Mouse (Mus musculus): ENCODE measurements around the gene Ctdspl. TPM values are rescaled to one million over a fixed set of nuclear protein-coding genes. Genes with fewer than 3 reads are reported as not detected.

Gene Ctdspl
- polyA plus RNA-seq, 1 experiment from 2014 or later, result 10.4 TPM

GRCm38 (mm10) chr9:118949654-118950053 is 23.4 kb downstream of the Ctdspl start:
- H3K27ac ChIP-seq (replicated peaks in 1 of 2; ENCODE audit: control insufficient read depth in 1 of 2, insufficient read depth in 1 of 2, low read depth in 2 of 2, low read length in 2 of 2), result no peak overlapping the region
- 56% methylated on average over 4 of the region's 4 CpGs for WGBS

GRCm38 (mm10) chr9:118950061-118950460 is 23.8 kb downstream of the Ctdspl start:
- no peaks in the 10 kb centered on the region for H3K36me3 ChIP-seq (ENCODE audit: control insufficient read depth, insufficient read depth, low read length)
- H3K9me3 ChIP-seq (ENCODE audit: control insufficient read depth, low read length), result no peaks in the 10 kb centered on the region
- WGBS, result 71% methylated on average over 10 of the region's 10 CpGs

More at GRCm38 (mm10) chr9:118949654-118950053, 23.4 kb downstream of the Ctdspl start:
- Histone ChIP-seq H3K36me3 (ENCODE audit: control insufficient read depth, insufficient read depth, low read length) (no peaks in the 10 kb centered on the region), H3K27me3 (ENCODE audit: control insufficient read depth, insufficient read depth, low read length) (no peaks in the 10 kb centered on the region), H3K9ac (ENCODE audit: low read length) (no peak overlapping the region), H3K9me3 (ENCODE audit: control insufficient read depth, low read length) (no peaks in the 10 kb centered on the region), H3K4me2 (ENCODE audit: low read length) (no peak overlapping the region), H3K4me3 (ENCODE audit: control insufficient read depth in 1 of 2, insufficient read depth in 1 of 2, low read depth in 1 of 2, low read length in 2 of 2) (no peak overlapping the region), H3K4me1 (ENCODE audit: control insufficient read depth in 2 of 2, insufficient read depth in 2 of 2, low read length in 2 of 2) (peaks cover 27 to 46% of the 10 kb centered on the region in 2 experiments)
- no peak for ATAC-seq (ENCODE audit: insufficient number of reproducible peaks, insufficient read depth, low FRiP score, low read depth)

GRCm38 (mm10) chr9:118950751-118951150 is 24.5 kb downstream of the Ctdspl start:
- peak overlapping the region in 1 of 2 experiments; percentile 55; a peak in 1 of 4 replicates for H3K27ac ChIP-seq (replicated peaks in 1 of 2; ENCODE audit: control insufficient read depth in 1 of 2, insufficient read depth in 1 of 2, low read depth in 2 of 2, low read length in 2 of 2)
- no peak overlapping the region for H3K9ac ChIP-seq (ENCODE audit: low read length)
- no peaks in the 10 kb centered on the region for H3K9me3 ChIP-seq (ENCODE audit: control insufficient read depth, low read length)
- H3K4me2 ChIP-seq (ENCODE audit: low read length), result no peak overlapping the region
- no peaks in the 10 kb centered on the region for H3K27me3 ChIP-seq (ENCODE audit: control insufficient read depth, insufficient read depth, low read length)
- 84% methylated on average over 2 of the region's 2 CpGs for WGBS
- 0 out of 2 replicates have a peak, but pooled peaks cover 1% of the 10 kb centered on the region for H3K36me3 ChIP-seq (ENCODE audit: control insufficient read depth, insufficient read depth, low read length)
- no peak overlapping the region for H3K4me3 ChIP-seq (ENCODE audit: control insufficient read depth in 1 of 2, insufficient read depth in 1 of 2, low read depth in 1 of 2, low read length in 2 of 2)
- ATAC-seq (ENCODE audit: insufficient number of reproducible peaks, insufficient read depth, low FRiP score, low read depth), result no peak
- peaks cover 27 to 46% of the 10 kb centered on the region in 2 experiments for H3K4me1 ChIP-seq (ENCODE audit: control insufficient read depth in 2 of 2, insufficient read depth in 2 of 2, low read length in 2 of 2)

More at GRCm38 (mm10) chr9:118950061-118950460, 23.8 kb downstream of the Ctdspl start:
- no peak overlapping the region for H3K9ac ChIP-seq (ENCODE audit: low read length)
- H3K4me1 ChIP-seq (ENCODE audit: control insufficient read depth in 2 of 2, insufficient read depth in 2 of 2, low read length in 2 of 2), result peaks cover 27 to 46% of the 10 kb centered on the region in 2 experiments
- no peaks in the 10 kb centered on the region for H3K27me3 ChIP-seq (ENCODE audit: control insufficient read depth, insufficient read depth, low read length)
- no peak overlapping the region for H3K4me2 ChIP-seq (ENCODE audit: low read length)
- no peak for ATAC-seq (ENCODE audit: insufficient number of reproducible peaks, insufficient read depth, low FRiP score, low read depth)
- no peak overlapping the region for H3K4me3 ChIP-seq (ENCODE audit: control insufficient read depth in 1 of 2, insufficient read depth in 1 of 2, low read depth in 1 of 2, low read length in 2 of 2)
- no peak overlapping the region for H3K27ac ChIP-seq (replicated peaks in 1 of 2; ENCODE audit: control insufficient read depth in 1 of 2, insufficient read depth in 1 of 2, low read depth in 2 of 2, low read length in 2 of 2)

- Histone ChIP-seq H3K27me3 (ENCODE audit: control insufficient read depth, insufficient read depth, low read length) (no peaks in the 10 kb centered on the region), H3K4me1 (ENCODE audit: control insufficient read depth in 2 of 2, insufficient read depth in 2 of 2, low read length in 2 of 2) (peaks cover 27 to 46% of the 10 kb centered on the region in 2 experiments), H3K9ac (ENCODE audit: low read length) (no peak overlapping the region; the same call in 1 of the 2 replicates), H3K36me3 (ENCODE audit: control insufficient read depth, insufficient read depth, low read length) (0 out of 2 replicates have a peak, but pooled peaks cover 3% of the 10 kb centered on the region), H3K4me3 (ENCODE audit: control insufficient read depth in 1 of 2, insufficient read depth in 1 of 2, low read depth in 1 of 2, low read length in 2 of 2) (no peak overlapping the region), H3K4me2 (ENCODE audit: low read length) (no peak overlapping the region), H3K27ac (replicated peaks in 1 of 2; ENCODE audit: control insufficient read depth in 1 of 2, insufficient read depth in 1 of 2, low read depth in 2 of 2, low read length in 2 of 2) (peak overlapping the region; percentile 55 to 60), H3K9me3 (ENCODE audit: control insufficient read depth, low read length) (no peaks in the 10 kb centered on the region)
- 58% methylated on average over 7 of the region's 7 CpGs for WGBS
- ATAC-seq (ENCODE audit: insufficient number of reproducible peaks, insufficient read depth, low FRiP score, low read depth), result peak; percentile 22; the same call in 1 of the 2 replicates
Measured at GRCm38 (mm10) chr9:118951381-118951780, 25.1 kb downstream of the Ctdspl start.

GRCm38 (mm10) chr9:118952180-118952579 is 25.9 kb downstream of the Ctdspl start:
- Histone ChIP-seq H3K9ac (ENCODE audit: low read length) (no peak overlapping the region), H3K4me1 (ENCODE audit: control insufficient read depth in 2 of 2, insufficient read depth in 2 of 2, low read length in 2 of 2) (peaks cover 27 to 46% of the 10 kb centered on the region in 2 experiments), H3K4me3 (ENCODE audit: control insufficient read depth in 1 of 2, insufficient read depth in 1 of 2, low read depth in 1 of 2, low read length in 2 of 2) (no peak overlapping the region), H3K27me3 (ENCODE audit: control insufficient read depth, insufficient read depth, low read length) (no peaks in the 10 kb centered on the region), H3K36me3 (ENCODE audit: control insufficient read depth, insufficient read depth, low read length) (0 out of 2 replicates have a peak, but pooled peaks cover 3% of the 10 kb centered on the region), H3K4me2 (ENCODE audit: low read length) (peak overlapping the region; percentile 17; the same call in 1 of the 2 replicates), H3K27ac (replicated peaks in 1 of 2; ENCODE audit: control insufficient read depth in 1 of 2, insufficient read depth in 1 of 2, low read depth in 2 of 2, low read length in 2 of 2) (peak overlapping the region; percentile 50 to 55), H3K9me3 (ENCODE audit: control insufficient read depth, low read length) (no peaks in the 10 kb centered on the region)
- WGBS, result 32% methylated on average over 16 of the region's 16 CpGs
- peak; percentile 66; the same call in 1 of the 2 replicates for ATAC-seq (ENCODE audit: insufficient number of reproducible peaks, insufficient read depth, low FRiP score, low read depth)

- no peak for ATAC-seq (ENCODE audit: insufficient number of reproducible peaks, insufficient read depth, low FRiP score, low read depth)
- WGBS, result 89% methylated on average over 16 of the region's 16 CpGs
- no peak overlapping the region for H3K9ac ChIP-seq (ENCODE audit: low read length)
- H3K27ac ChIP-seq (replicated peaks in 1 of 2; ENCODE audit: control insufficient read depth in 1 of 2, insufficient read depth in 1 of 2, low read depth in 2 of 2, low read length in 2 of 2), result no peak overlapping the region
- no peak overlapping the region for H3K4me2 ChIP-seq (ENCODE audit: low read length)
- H3K9me3 ChIP-seq (ENCODE audit: control insufficient read depth, low read length), result no peaks in the 10 kb centered on the region
- no peaks in the 10 kb centered on the region for H3K27me3 ChIP-seq (ENCODE audit: control insufficient read depth, insufficient read depth, low read length)
- H3K4me3 ChIP-seq (ENCODE audit: control insufficient read depth in 1 of 2, insufficient read depth in 1 of 2, low read depth in 1 of 2, low read length in 2 of 2), result no peak overlapping the region
- 0 out of 2 replicates have a peak, but pooled peaks cover 3% of the 10 kb centered on the region for H3K36me3 ChIP-seq (ENCODE audit: control insufficient read depth, insufficient read depth, low read length)
- H3K4me1 ChIP-seq (ENCODE audit: control insufficient read depth in 2 of 2, insufficient read depth in 2 of 2, low read length in 2 of 2), result peaks cover 25 to 43% of the 10 kb centered on the region in 2 experiments
Measured at GRCm38 (mm10) chr9:118953465-118954194, 27.4 kb downstream of the Ctdspl start.

- Histone ChIP-seq H3K36me3 (ENCODE audit: control insufficient read depth, insufficient read depth, low read length) (0 out of 2 replicates have a peak, but pooled peaks cover 3% of the 10 kb centered on the region), H3K4me3 (ENCODE audit: control insufficient read depth in 1 of 2, insufficient read depth in 1 of 2, low read depth in 1 of 2, low read length in 2 of 2) (no peak overlapping the region), H3K4me2 (ENCODE audit: low read length) (no peak overlapping the region), H3K27me3 (ENCODE audit: control insufficient read depth, insufficient read depth, low read length) (no peaks in the 10 kb centered on the region), H3K9me3 (ENCODE audit: control insufficient read depth, low read length) (no peaks in the 10 kb centered on the region), H3K9ac (ENCODE audit: low read length) (no peak overlapping the region), H3K27ac (replicated peaks in 1 of 2; ENCODE audit: control insufficient read depth in 1 of 2, insufficient read depth in 1 of 2, low read depth in 2 of 2, low read length in 2 of 2) (peak overlapping the region; percentile 14 to 38; a peak in 2 of 4 replicates), H3K4me1 (ENCODE audit: control insufficient read depth in 2 of 2, insufficient read depth in 2 of 2, low read length in 2 of 2) (peaks cover 16 to 25% of the 10 kb centered on the region in 2 experiments)
- 34% methylated on average over 7 of the region's 7 CpGs for WGBS
- no peak for ATAC-seq (ENCODE audit: insufficient number of reproducible peaks, insufficient read depth, low FRiP score, low read depth)
Measured at GRCm38 (mm10) chr9:118958802-118959201, 32.5 kb downstream of the Ctdspl start.

Measured in heart, embryonic 14.5 days (tissue).